Mouse (Mus musculus): ENCODE measurements around the gene Vmn1r163.
"Not testable (repeated sequence)": the region's sequence is repeated elsewhere in the genome, so short reads cannot be mapped to it uniquely, and the experiment has no call there.

The Vmn1r163 gene

GRCm38 (mm10) chr7:23055240-23055639 is at the start of gene Vmn1r163:
Vmn1r163 (plus strand) TSS chr7:23055540.
- not testable (repeated sequence) for DNase-seq (ENCODE audit: low read depth, low spot score)

GRCm38 (mm10) chr7:23019823-23020222 is 35.5 kb upstream of the Vmn1r163 start, which contains the start of gene Gm4216:
Gm4216 (minus strand) TSS chr7:23019923.
- DNase-seq (ENCODE audit: low read depth, low spot score): not testable (repeated sequence)

GRCm38 (mm10) chr7:23067356-23067755 is 12.0 kb downstream of the Vmn1r163 start, which contains the start of gene Gm8720:
Gm8720 (minus strand) TSS chr7:23067456.
- DNase-seq (ENCODE audit: low read depth, low spot score): not testable (repeated sequence)
